In the genomic region with DNA sequence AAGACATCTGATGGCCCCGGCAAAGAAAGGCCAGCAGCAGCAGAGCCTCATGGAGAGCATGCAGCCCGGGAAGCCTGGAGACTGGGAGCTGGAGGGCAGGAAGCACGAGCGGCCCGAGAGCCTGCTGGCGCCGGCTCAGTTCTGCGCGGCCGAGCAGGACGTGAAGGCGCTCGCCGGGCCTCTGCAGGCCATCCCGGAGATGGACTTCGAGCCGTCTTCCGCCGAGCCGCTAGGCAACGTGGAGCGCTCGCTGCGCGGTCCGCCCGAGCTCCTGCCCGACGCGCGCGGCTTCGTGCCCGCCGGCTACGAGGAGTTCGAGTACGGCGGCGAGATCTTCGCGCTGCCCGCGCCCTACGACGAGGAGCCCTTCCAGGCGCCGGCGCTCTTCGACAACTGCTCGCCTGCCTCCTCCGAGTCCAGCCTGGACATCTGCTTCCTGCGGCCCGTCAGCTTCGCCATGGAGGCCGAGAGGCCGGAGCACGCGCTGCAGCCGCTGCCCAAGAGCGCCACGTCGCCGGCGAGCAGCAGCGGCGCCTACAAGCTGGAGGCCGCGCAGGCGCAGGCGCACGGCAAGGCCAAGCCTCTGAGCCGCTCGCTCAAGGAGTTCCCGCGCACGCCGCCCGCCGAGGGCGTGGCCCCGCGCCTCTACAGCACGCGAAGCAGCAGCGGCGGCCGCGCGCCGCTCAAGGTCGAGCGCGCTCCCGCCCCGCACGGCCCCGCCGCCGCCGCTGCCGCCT, we compare ENCODE assay signal across 8 mouse cellular contexts. TPM values are rescaled to one million over a fixed set of nuclear protein-coding genes. Genes with fewer than 3 reads are reported as not detected.
A peak's percentile ranks its signal among the peaks of the same experiment; 100 is the strongest.
DNase-seq lines count a peak whose midpoint lies in the region; ATAC-seq and TF ChIP-seq lines count a peak whose summit lies in the region.

A gene (minus strand): TSS at position 553 of the 737 bp plus-strand sequence.

- H3K27me3 ChIP-seq in hindbrain, embryonic 13.5 days = peaks cover 11% of the 10 kb centered on the region
- H3K27me3 ChIP-seq in lung, postnatal 0 days (replicated peaks; ENCODE audit: insufficient read depth, low read length) = no peaks in the 10 kb centered on the region

- WGBS in hindbrain, embryonic 13.5 days = 5% methylated on average over 97 of the region's 102 CpGs
- WGBS in lung, postnatal 0 days = 4% methylated on average over 75 of the region's 102 CpGs

- no peak for TF ChIP-seq EP300 in lung, postnatal 0 days (IDR thresholded peaks at IDR 0.05)

- TF ChIP-seq CTCF in lung, postnatal 0 days (IDR thresholded peaks at IDR 0.05) = peak; percentile 21

- ATAC-seq in common myeloid progenitor, adult 5-6 weeks (replicated peaks; ENCODE audit: low read depth, poor library complexity, severe bottlenecking) = peak; percentile 97
- ATAC-seq in hindbrain, embryonic 13.5 days (ENCODE audit: low FRiP score) = peak; percentile 98
- ATAC-seq in lung, postnatal 0 days = peak; percentile 99

- H3K36me3 ChIP-seq in hindbrain, embryonic 13.5 days = no peaks in the 10 kb centered on the region
- H3K36me3 ChIP-seq in lung, postnatal 0 days (ENCODE audit: insufficient read depth, low read length) = no peaks in the 10 kb centered on the region

- H3K4me3 ChIP-seq in hindbrain, embryonic 13.5 days = peak within 1 kb of the TSS; percentile 52
- peak within 1 kb of the TSS; percentile 44 for H3K4me3 ChIP-seq in lung, postnatal 0 days (ENCODE audit: low read depth, low read length)

- H3K27ac ChIP-seq in hindbrain, embryonic 13.5 days = peak within 1 kb of the TSS; percentile 90
- peak within 1 kb of the TSS; percentile 69 for H3K27ac ChIP-seq in lung, postnatal 0 days (ENCODE audit: low read length)

- peak within 1 kb of the TSS; percentile 73 for H3K4me2 ChIP-seq in hindbrain, embryonic 13.5 days
- peak within 1 kb of the TSS; percentile 61 for H3K4me2 ChIP-seq in lung, postnatal 0 days (replicated peaks; ENCODE audit: low read depth, low read length)

- no peaks in the 10 kb centered on the region for H3K9me3 ChIP-seq in hindbrain, embryonic 13.5 days
- H3K9me3 ChIP-seq in lung, postnatal 0 days (ENCODE audit: low read length) = no peaks in the 10 kb centered on the region

- peak within 1 kb of the TSS; percentile 82 for H3K9ac ChIP-seq in hindbrain, embryonic 13.5 days
- H3K9ac ChIP-seq in lung, postnatal 0 days (replicated peaks; ENCODE audit: low read depth) = peak within 1 kb of the TSS; percentile 44; the same call in 1 of the 2 replicates

- peaks cover 11% of the 10 kb centered on the region for H3K4me1 ChIP-seq in hindbrain, embryonic 13.5 days (replicated peaks)
- H3K4me1 ChIP-seq in lung, postnatal 0 days (ENCODE audit: insufficient read depth, low read depth, low read length) = 0 out of 2 replicates have a peak, but pooled peaks cover 5% of the 10 kb centered on the region

- peak; percentile 91 for DNase-seq in ZHBTc4 (ENCODE audit: low read depth, low spot score)
- peak; percentile 82 to 90 for DNase-seq in frontal cortex, postnatal 36 days (ENCODE audit: low spot score in 2 of 2)
- peak; percentile 84 to 88 for DNase-seq in layer of hippocampus, postnatal 14 days (ENCODE audit: low spot score in 2 of 2)
- DNase-seq in lung, postnatal 0 days (ENCODE audit: low spot score) = peak; percentile 97
- peak; percentile 74 for DNase-seq in ovary, postnatal 14 days (ENCODE audit: low spot score)
- peak; percentile 92 for DNase-seq in thymus, postnatal 0 days (ENCODE audit: low spot score)

RNA-seq across cellular contexts. Expression of the gene that starts here (rescaled TPM):
- total RNA-seq in common myeloid progenitor, adult 5-6 weeks (2017) = not detected in 2 replicates
- 2.3 and 3.4 TPM in 2 replicates for polyA plus RNA-seq in hindbrain, embryonic 13.5 days (2015; fragmentation: Nextera tagmentation; extraction: Ambion mirVana)
- 1 to 10 TPM; 1.3 to 2.1 TPM for total RNA-seq in layer of hippocampus, postnatal 14 days (2021)
- polyA plus RNA-seq in lung, postnatal 0 days (2015; fragmentation: Nextera tagmentation; extraction: Ambion mirVana) = 1.4 and 1.6 TPM in 2 replicates
- 1.5 and 1.6 TPM in 2 replicates for polyA plus RNA-seq in thymus, postnatal 0 days (2015; fragmentation: Nextera tagmentation; extraction: Ambion mirVana)

Comparison
In these comparisons a context has a peak if more than half of its experiments do, and no peak if none do; other contexts are left out.
1. Peak in every context shown above with its lines: DNase-seq, ATAC-seq, H3K4me3 ChIP-seq and H3K27ac ChIP-seq.
2. Peak in ATAC-seq in common myeloid progenitor, adult 5-6 weeks; RNA of the gene not detected or under 1 TPM.